Mouse (Mus musculus) brain, embryonic 14.5 days (tissue): ENCODE measurements around the gene Elane.

Source experiments
- CTCF ChIP-seq: fragments of 200-500 bp; IDR thresholded peaks from 2 replicates; pipeline ENCODE4 v1.5.1; 2012; ENCODE audit warnings: inconsistent platforms, mild to moderate bottlenecking, moderate library complexity, borderline replicate concordance; ENCODE audit not compliant: insufficient read depth, insufficient read length; ENCODE audit errors: extremely low read depth
- POLR2A ChIP-seq: fragments of 200-500 bp; IDR thresholded peaks from 2 replicates; pipeline ENCODE4 v1.6.1; 2012; ENCODE audit warnings: mild to moderate bottlenecking, inconsistent platforms, borderline replicate concordance; ENCODE audit not compliant: poor library complexity, insufficient read depth, insufficient read length, severe bottlenecking; ENCODE audit errors: extremely low read depth

DNA sequence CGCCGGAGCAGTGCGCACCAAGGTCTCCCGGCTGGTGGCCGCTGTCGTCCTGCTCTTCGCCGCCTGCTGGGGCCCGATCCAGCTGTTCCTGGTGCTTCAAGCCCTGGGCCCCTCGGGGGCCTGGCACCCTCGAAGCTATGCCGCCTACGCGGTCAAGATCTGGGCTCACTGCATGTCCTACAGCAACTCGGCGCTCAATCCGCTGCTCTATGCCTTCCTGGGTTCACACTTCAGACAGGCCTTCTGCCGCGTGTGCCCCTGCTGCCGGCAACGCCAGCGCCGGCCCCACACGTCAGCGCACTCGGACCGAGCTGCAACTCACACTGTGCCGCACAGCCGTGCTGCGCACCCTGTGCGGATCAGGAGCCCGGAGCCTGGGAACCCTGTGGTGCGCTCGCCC is 35.5 kb downstream of the Elane start:
- no peak for TF ChIP-seq POLR2A
- TF ChIP-seq CTCF = no peak
